Mouse (Mus musculus) gastrocnemius, postnatal 25 days (tissue): Measurements from ENCODE around the gene March6. TPM values are rescaled to one million over a fixed set of nuclear protein-coding genes. Genes with fewer than 3 reads are reported as not detected.

Experiments used
- DNase-seq: peaks from one replicate; pipeline ENCODE4 v3.0.0; 2022
- long read RNA-seq, 2 experiments: library from polyadenylated mRNA; stranded (forward); transcript quantifications; one replicate each; pipeline ENCODE4 v2.0.0; 2021
- total RNA-seq, 2 experiments: library from RNA; stranded (reverse); gene quantifications; 1 replicate in 1 of 2; 2 replicates in 1 of 2; pipeline ENCODE4 v1.2.3; 2021

The March6 gene
- total RNA-seq = 100 to 1,000 TPM in 1 of 2 experiments, 10 to 100 TPM in 1; 94.5 to 100 TPM
- long read RNA-seq, experiment 1, full-length matches to known transcripts = 5 of 23 reads
- long read RNA-seq, experiment 1, partial matches to known transcripts = 7 of 23 reads
- long read RNA-seq, experiment 1, other reads (novel, unspliced or antisense) = 11 of 23 reads
- long read RNA-seq, experiment 2, full-length matches to known transcripts = 14 of 36 reads
- long read RNA-seq, experiment 2, partial matches to known transcripts = 9 of 36 reads
- long read RNA-seq, experiment 2, other reads (novel, unspliced or antisense) = 13 of 36 reads

GRCm38 (mm10) chr15:31530659-31531445 is at the start of gene March6:
Gene March6 (minus strand): TSS chr15:31531053.
- peak; percentile 88 for DNase-seq

- DNase-seq = no peak
Observed at GRCm38 (mm10) chr15:31576076-31576475, 45.2 kb upstream of the March6 start.

GRCm38 (mm10) chr15:31573692-31574091 is 42.8 kb upstream of the March6 start:
- DNase-seq = no peak

- DNase-seq = no peak
Observed at GRCm38 (mm10) chr15:31573287-31573686, 42.4 kb upstream of the March6 start.

- peak; percentile 37 for DNase-seq
Observed at GRCm38 (mm10) chr15:31571906-31572722, 41.3 kb upstream of the March6 start.

GRCm38 (mm10) chr15:31570959-31571358 is 40.1 kb upstream of the March6 start:
- no peak for DNase-seq

- DNase-seq = peak; percentile 44
Observed at GRCm38 (mm10) chr15:31569325-31570022, 38.6 kb upstream of the March6 start.

- peak; percentile 53 for DNase-seq
Observed at GRCm38 (mm10) chr15:31568581-31568996, 37.7 kb upstream of the March6 start.

- DNase-seq = no peak
Observed at GRCm38 (mm10) chr15:31567431-31567830, 36.6 kb upstream of the March6 start.

GRCm38 (mm10) chr15:31565786-31566185 is 34.9 kb upstream of the March6 start:
- no peak for DNase-seq

GRCm38 (mm10) chr15:31565184-31565583 is 34.3 kb upstream of the March6 start, which contains the start of gene Cmbl:
Gene Cmbl (plus strand): TSS chr15:31565389.
- no peak for DNase-seq

- DNase-seq = no peak
Observed at GRCm38 (mm10) chr15:31563577-31564546, 33.0 kb upstream of the March6 start.

GRCm38 (mm10) chr15:31562847-31563246 is 32.0 kb upstream of the March6 start:
- DNase-seq = no peak

GRCm38 (mm10) chr15:31561976-31562375 is 31.1 kb upstream of the March6 start:
- DNase-seq = no peak

- no peak for DNase-seq
Observed at GRCm38 (mm10) chr15:31561390-31561789, 30.5 kb upstream of the March6 start.

GRCm38 (mm10) chr15:31554855-31555254 is 24.0 kb upstream of the March6 start:
- no peak for DNase-seq

GRCm38 (mm10) chr15:31550381-31550780 is 19.5 kb upstream of the March6 start:
- no peak for DNase-seq

- DNase-seq = no peak
Observed at GRCm38 (mm10) chr15:31547421-31547820, 16.6 kb upstream of the March6 start.

- DNase-seq = no peak
Observed at GRCm38 (mm10) chr15:31546291-31546690, 15.4 kb upstream of the March6 start.

GRCm38 (mm10) chr15:31545058-31545457 is 14.2 kb upstream of the March6 start:
- DNase-seq = no peak

GRCm38 (mm10) chr15:31543246-31543645 is 12.4 kb upstream of the March6 start:
- DNase-seq = no peak
